ENCODE assay signal across 30 mouse cellular contexts in genomic region chr11:120418592-120418991, GRCm38 (mm10). TPM values are rescaled to one million over a fixed set of nuclear protein-coding genes. Genes with fewer than 3 reads are reported as not detected.
"Had no signal": no experiment of that assay in that cellular context is flagged by ENCODE, and none has a peak within 500 bp of the region (broad histone marks: within the 10 kb centered on the region; RNA-seq: fewer than 3 reads in every experiment).

No protein-coding gene starts in this region.

- H3K27me3 ChIP-seq: embryonic facial prominence, embryonic 12.5 days; embryonic facial prominence, embryonic 13.5 days; embryonic facial prominence, embryonic 15.5 days; forebrain, embryonic 12.5 days; forebrain, embryonic 13.5 days; forebrain, embryonic 15.5 days had no signal

- H3K4me3 ChIP-seq: embryonic facial prominence, embryonic 10.5 days; embryonic facial prominence, embryonic 12.5 days; embryonic facial prominence, embryonic 13.5 days; embryonic facial prominence, embryonic 15.5 days; erythroblast, embryonic 14.5 days; forebrain, embryonic 10.5 days; forebrain, embryonic 12.5 days; forebrain, embryonic 13.5 days; forebrain, embryonic 15.5 days; gastrocnemius, adult 2 months; heart, adult 2 months had no signal

- DNase-seq: cerebellum, adult 9-11 months; cerebellum, postnatal 10 days; cerebellum, postnatal 14 days; cerebellum, postnatal 25 days; cerebellum, postnatal 36 days; embryo, embryonic 11 days; forebrain, postnatal 0 days; gastrocnemius, adult 2 months; gastrocnemius, postnatal 10 days; gastrocnemius, postnatal 14 days; gastrocnemius, postnatal 25 days; gastrocnemius, postnatal 36 days; heart, adult 11 months; heart, adult 18-20 months; heart, adult 2 months had no signal

- ATAC-seq: forebrain, embryonic 13.5 days; forebrain, embryonic 14.5 days; forebrain, embryonic 15.5 days; forebrain, embryonic 16.5 days; forebrain, postnatal 0 days had no signal

- H3K9ac ChIP-seq: embryonic facial prominence, embryonic 12.5 days; embryonic facial prominence, embryonic 13.5 days; embryonic facial prominence, embryonic 15.5 days; forebrain, embryonic 12.5 days; forebrain, embryonic 13.5 days; forebrain, embryonic 15.5 days; forebrain, postnatal 0 days had no signal

- H3K4me2 ChIP-seq: embryonic facial prominence, embryonic 12.5 days; embryonic facial prominence, embryonic 13.5 days; embryonic facial prominence, embryonic 15.5 days; forebrain, embryonic 12.5 days; forebrain, embryonic 13.5 days; forebrain, embryonic 15.5 days had no signal

- H3K4me1 ChIP-seq: embryonic facial prominence, embryonic 10.5 days; embryonic facial prominence, embryonic 12.5 days; embryonic facial prominence, embryonic 13.5 days; embryonic facial prominence, embryonic 15.5 days; forebrain, embryonic 10.5 days; forebrain, embryonic 12.5 days; forebrain, embryonic 13.5 days; forebrain, embryonic 15.5 days had no signal

- H3K27ac ChIP-seq: embryonic facial prominence, embryonic 10.5 days; embryonic facial prominence, embryonic 12.5 days; embryonic facial prominence, embryonic 13.5 days; embryonic facial prominence, embryonic 15.5 days; forebrain, embryonic 10.5 days; forebrain, embryonic 12.5 days; forebrain, embryonic 13.5 days; forebrain, embryonic 15.5 days; gastrocnemius, adult 2 months; heart, adult 2 months had no signal

- H3K9me3 ChIP-seq: embryonic facial prominence, embryonic 10.5 days; embryonic facial prominence, embryonic 12.5 days; embryonic facial prominence, embryonic 13.5 days; embryonic facial prominence, embryonic 15.5 days; forebrain, embryonic 10.5 days; forebrain, embryonic 12.5 days; forebrain, embryonic 13.5 days; forebrain, embryonic 15.5 days had no signal

RNA-seq across cellular contexts. Expression of gene Tspan10, which starts 23.9 kb away (rescaled TPM):
- total RNA-seq: common myeloid progenitor, adult 5-6 weeks; forebrain, postnatal 0 days; gastrocnemius, postnatal 10 days; gastrocnemius, postnatal 14 days; granulocyte monocyte progenitor cell, adult 5-6 weeks had no signal
- polyA plus RNA-seq: erythroblast, embryonic 14.5 days; forebrain, embryonic 13.5 days; forebrain, embryonic 14.5 days; forebrain, embryonic 15.5 days; forebrain, embryonic 16.5 days; forebrain, postnatal 0 days; gonadal fat pad, adult 2 months had no signal

RNA-seq across cellular contexts. Expression of gene Pde6g, which starts 34.7 kb away (rescaled TPM):
- total RNA-seq: common myeloid progenitor, adult 5-6 weeks; granulocyte monocyte progenitor cell, adult 5-6 weeks had no signal
- polyA plus RNA-seq: embryonic facial prominence, embryonic 13.5 days; embryonic facial prominence, embryonic 14.5 days; erythroblast, embryonic 14.5 days; forebrain, embryonic 14.5 days had no signal
